Mouse (Mus musculus) cerebellum, postnatal 14 days (tissue): ENCODE results near the gene Slc30a1.

Experiments
- DNase-seq, 2 experiments: peaks; one replicate each; pipeline ENCODE4 v3.0.0; 2021; ENCODE audit warnings: mixed read lengths in 2 of 2

Slc30a1 gene

DNA sequence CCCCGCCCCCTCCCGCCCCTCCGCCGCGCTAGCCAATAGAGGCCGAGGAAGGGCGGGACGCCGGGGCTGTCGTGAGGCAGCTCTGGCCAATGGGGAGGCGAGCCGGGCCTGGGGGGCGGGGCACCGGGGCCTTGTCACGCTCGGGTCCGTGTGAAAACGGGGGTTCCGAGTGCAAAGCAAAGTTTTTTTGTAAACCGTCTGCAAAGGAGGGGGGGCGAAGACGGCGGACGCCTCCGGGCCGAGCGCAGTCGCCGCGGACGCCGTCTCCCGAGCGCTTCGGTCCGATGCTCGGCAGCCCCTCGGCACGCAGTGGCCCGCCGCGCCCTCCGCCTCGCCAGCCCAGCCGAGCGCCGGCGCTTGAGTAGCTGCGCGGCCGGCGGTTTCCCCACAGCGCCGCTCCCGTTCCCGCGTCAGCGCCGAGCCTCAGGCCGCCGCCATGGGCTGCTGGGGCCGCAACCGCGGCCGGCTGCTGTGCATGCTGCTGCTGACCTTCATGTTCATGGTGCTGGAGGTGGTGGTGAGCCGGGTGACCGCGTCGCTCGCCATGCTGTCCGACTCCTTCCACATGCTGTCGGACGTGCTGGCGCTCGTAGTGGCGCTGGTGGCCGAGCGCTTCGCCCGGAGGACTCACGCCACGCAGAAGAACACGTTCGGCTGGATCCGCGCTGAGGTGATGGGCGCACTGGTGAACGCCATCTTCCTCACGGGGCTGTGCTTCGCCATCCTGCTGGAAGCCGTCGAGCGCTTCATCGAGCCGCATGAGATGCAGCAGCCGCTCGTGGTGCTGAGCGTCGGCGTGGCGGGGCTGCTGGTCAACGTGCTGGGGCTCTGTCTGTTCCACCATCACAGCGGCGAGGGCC lies at the start of gene Slc30a1:
Slc30a1 (plus strand) TSS at position 197 of the 860 bp plus-strand sequence.
- DNase-seq = peak; percentile 100

DNA sequence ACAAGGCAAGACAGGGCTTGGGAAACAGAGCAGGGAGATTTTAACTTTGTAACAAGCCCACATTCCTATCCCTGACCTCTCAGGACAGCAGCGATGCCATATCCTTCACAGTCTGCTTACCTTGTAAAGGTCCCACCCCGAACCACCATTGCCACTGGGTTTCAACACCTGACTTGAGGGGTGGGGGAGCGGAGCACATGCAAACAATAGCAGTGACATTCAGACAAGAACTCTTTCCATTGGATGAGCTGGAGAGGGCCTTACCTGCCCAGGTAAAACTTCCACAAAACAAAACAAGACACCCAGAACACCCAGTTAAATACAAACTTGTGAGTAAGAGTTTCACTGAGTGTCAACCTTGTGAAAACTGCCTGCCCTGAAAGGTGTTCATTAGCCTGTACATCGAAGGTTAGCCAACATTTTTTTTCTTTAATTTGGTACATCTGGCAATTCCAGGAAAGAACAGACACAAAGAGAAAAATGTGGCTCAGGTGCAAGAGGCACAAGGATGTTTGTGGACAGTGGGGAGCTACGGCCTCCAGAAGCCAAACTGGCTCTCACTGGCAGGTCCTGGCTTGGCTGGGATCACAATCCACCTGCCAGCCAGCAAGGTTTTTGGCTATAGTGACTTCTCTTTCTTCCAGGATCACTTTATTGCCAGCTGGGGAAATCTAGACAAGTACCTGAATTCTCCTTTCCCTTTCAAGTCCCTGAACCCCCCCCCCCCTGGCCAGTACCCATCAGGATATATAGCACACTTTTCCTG lies 49.5 kb upstream of the Slc30a1 start:
- DNase-seq = peak; percentile 64 to 74

DNA sequence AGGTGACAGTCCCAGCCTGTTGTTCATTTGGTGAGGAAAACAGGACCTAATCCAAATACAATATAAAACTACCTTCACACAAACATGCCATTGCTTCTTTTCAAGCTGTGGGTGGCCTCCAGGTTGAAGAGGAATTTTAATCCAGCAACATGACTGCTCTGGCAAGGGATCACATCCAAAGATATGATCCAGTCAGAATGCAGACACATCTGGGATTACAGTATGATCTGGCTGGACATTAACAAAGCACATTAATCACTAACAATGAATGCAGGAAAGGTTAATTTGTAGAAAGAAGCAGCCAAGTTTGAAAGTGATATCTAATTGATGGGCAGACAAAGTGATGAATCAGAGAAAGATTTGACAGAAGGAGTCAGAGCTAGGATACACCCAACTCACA lies 48.4 kb upstream of the Slc30a1 start:
- no peak for DNase-seq

DNA sequence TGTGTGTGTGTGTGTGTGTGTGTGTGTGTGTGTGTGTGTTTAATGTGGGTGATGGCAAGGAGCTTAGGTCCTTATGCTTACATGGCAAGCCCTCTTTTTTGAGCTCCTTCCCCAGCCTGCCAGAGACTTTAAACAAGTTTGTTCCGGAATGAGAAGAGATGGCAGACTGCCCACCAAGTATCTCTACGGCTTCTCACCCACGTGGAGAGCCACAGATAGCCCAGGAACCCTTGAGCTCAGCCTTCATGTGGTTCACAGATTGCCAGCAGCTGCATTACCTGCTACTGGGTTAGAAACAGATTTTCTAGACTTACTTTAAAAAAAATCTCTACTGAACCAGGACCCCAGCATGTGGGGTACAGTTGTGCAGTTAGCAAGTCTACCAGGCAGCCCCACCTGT lies 46.7 kb upstream of the Slc30a1 start:
- DNase-seq = no peak

DNA sequence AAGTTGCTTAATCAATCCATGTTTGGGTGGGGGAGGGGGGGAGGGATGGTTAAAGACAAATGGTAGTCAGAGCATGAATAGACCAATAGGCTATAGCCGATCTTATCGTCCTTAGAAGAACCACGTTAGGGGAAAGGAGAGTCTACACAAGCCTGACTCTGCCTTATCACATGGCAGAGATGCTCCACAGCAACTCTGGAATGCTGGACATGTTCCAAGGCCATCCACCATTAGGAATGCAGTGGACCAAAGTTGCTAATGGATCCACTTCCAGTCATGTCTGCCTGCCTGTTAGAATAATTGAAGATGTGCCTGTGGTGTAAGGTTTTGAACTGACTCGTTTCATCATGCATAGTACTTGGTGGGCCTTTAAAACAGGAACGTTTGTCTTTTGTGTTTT lies 45.3 kb upstream of the Slc30a1 start:
- DNase-seq = no peak

DNA sequence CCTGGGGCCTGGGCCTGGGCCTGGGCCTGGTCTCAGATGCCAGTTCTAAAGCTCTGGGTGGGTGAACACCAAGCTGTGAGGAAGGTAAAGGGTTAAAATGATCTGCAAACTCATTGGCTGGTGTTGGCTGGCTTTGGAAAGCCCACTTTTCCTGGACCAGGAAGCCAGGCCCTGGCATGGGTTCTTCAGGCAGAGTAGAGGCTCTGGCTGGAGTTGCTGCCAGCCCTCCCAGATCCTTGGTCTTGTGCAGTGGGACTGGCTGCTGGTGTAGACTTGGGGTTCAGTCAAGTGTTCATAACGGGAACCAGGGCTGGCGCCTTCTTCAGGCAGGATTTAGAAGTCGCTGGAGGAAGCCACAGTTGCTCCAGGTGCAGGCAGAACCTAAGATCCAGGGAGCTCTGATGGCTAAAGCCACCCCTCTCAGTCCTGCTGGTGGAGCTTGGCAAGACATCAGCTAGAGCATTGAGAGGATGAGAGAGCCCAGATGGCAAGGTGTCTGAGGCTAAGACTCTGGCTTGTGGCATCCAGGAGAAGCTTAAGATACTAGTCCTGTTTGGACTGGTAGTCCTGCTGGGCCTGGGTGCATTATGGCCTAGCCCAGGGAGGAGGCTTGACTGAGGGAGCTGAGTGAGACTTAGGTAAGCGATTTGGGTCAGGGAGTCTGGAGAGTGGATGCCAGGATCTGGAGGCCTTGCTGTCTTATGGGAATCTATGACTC lies 42.6 kb upstream of the Slc30a1 start:
- DNase-seq = peak; percentile 76 to 77

DNA sequence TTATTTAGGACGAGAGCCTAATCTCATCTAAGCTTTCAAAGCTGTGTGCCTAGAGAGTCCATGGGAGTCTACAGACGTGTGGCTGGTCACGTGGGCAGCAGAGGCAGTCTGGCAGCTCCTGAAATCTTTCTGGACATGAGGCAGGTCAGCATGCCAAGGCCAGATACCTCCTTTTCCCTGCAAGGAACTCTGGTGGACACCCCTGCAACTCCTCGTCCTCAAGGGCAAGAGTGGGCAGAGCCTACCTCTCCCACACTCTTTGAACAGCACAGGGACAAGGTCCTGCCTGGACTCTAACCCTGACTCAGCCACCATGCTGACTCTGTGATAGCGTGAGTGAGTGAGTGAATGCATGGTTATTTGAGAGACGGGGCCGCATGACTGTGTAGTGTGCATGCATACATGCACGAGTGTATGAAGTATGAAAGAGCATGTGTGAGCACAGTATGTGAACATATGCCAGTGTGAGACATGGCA lies 42.0 kb upstream of the Slc30a1 start:
- DNase-seq = peak in 1 of 2 experiments; percentile 46

DNA sequence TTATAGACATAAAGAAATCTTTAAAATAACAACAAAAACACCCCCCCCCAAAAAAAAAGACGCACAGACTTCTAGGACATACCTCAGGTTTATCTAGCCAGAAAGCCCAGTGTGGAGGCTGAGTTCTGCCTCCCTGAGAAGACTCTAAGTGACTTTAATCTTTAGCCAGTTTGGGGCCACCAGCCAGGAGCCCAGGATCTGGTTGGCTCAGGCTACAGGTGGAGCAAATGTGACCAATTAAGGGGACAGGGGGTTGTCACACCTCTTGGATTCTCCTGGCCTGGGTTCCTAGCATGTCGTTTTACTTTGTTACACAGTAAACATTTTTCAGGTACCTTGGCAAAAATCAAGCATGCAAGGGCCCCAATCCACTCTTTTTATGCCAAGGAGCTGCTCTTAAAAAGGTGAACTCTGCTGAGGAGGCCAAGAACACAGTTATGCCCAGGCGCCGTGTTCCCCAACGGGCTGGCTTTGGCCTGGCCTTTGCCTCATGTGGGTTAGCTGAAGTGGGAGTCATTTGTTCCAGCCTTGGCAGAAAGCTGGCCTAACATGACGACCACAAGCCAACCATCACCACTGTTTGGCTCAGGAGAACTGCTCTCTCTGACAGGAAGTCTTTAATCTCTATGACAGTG lies 34.4 kb upstream of the Slc30a1 start:
- DNase-seq = no peak

DNA sequence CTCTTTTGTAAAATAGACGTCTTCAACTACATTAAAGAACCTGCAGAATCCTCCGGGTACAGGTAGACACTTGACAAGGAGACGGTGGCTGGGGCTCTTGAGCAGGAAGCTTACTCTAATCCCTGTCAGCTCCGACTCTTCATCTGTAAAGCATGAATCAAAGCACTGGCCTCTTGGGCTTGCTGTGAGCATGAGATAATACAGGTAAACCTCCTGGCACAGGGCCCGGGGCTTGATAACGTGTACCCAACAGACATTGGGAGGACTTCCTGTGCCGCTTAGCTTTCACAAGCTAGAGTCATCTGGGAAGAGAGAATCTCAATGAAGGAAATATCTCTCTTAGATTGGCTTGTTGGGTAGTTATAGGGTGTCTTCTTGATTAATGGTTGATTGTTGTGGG lies 31.6 kb upstream of the Slc30a1 start:
- DNase-seq = no peak

DNA sequence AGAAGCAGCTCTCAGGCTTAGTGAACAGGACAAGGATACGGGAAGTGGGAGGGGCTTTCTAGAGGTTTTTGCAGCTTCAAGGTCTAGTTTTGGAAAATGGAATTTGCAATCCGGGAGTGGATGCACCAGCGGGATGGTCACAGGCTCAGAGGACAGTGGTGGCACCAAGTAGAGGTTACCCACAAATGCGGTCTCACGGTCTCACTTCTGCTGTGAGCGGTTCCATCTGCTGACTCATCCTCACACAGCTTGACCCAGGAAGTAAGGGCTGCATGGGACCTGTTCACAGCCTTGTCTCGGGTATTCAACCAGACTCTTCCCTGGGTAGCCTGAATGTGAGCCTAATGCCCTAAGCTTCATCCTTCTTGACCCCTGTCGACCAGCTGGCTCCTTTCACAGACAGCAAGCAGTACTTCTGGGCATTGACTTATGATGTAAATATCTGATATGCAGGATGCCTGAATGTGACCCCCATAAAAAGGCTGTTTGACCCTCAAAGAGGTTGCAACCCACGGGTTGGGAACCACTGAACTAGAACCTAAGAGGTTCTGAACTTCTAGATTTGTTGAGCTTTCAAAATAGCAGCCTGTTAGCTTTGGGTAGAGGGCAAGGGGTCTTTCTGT lies 30.8 kb upstream of the Slc30a1 start:
- DNase-seq = no peak

DNA sequence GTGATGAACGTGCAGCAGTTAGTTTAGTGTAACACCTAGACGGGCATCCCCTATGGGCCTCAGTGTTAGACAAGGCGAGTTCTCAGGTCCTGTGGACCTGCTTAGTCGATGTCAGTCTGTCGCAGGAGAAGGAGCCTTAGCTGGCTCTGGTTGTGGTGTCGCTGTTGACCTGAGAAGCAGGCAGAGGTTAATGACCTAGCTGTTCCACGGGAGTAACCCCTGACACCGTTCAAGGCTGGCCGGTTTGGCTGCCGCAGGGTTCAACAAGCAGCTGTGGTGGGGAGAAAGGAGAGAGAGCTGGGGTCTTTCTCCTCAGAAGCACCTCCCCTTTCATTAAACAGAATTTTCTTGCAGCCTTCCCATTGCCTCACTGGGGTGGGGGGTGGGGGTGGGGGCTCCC lies 28.9 kb upstream of the Slc30a1 start:
- DNase-seq = no peak

DNA sequence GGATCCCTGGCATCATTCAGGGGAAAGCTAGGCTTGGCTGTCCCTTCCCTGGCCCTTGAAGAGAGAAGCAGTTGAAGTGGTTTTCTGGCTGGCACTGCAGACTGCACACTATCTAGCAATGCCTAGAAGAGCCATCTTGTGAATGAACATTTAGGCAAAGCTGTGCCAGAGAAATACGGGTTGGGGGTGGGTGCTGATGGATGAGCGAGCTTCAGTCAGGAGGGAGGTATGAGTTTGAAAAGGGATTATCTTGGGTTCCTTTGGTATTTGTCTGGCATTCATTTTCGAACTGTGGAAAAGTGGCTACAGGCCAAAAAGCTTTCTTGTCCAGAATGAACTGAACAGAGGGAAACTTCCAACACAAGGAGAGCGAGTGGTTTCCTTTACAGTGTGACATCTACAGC lies 28.0 kb upstream of the Slc30a1 start:
- no peak for DNase-seq

DNA sequence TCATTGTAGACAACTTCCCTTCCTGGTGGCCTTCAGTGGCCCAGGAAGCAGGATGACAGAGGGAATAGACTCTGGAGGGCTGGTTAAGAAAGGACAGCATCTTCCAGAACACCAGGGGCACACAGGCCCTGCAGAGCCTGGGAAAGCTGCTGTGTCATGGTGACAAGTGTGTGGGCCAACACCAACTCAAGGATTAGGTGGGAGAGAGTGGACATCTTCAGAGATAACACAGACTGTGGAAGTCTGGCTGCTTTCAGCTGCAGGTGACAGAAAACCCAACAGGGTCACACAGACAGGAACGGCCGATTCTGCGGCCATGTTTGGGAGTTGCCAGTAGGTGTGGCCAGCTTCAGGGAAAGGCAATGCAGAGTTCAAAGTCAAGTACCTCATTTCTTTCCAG lies 26.3 kb upstream of the Slc30a1 start:
- DNase-seq = no peak

DNA sequence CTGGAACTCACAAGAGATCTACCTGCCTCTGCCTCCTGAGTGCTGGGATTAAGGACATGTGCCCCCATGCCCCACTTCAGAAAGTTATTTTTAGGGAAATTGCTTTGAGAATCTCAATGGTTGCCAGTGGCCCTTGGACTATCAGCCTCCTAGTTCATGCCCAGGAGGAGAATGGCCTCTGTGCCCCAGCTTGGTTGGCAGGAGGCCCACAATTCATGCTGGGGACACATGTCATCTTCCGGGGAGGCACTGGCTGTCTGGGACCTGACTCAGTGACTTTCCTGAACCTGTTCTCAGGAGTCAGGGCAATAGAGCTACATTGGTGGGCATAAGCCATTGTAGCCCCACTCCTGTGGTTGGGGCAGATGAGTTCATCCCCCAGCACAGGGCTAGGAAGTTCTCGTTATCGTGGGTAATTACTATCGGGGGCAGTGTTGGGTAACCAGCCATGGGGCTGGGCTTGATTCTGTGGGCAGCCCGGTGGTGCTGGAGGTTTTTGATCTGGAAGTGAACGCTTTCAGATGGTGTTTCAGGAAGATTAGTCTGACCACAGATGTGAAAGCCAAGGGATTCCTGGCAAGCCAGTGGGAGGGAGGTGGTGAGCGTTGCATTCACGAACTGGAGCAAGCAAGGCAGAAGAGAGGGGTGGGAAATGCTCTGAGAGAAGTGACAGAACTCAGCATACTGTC lies 25.5 kb upstream of the Slc30a1 start:
- peak; percentile 35 to 50 for DNase-seq

DNA sequence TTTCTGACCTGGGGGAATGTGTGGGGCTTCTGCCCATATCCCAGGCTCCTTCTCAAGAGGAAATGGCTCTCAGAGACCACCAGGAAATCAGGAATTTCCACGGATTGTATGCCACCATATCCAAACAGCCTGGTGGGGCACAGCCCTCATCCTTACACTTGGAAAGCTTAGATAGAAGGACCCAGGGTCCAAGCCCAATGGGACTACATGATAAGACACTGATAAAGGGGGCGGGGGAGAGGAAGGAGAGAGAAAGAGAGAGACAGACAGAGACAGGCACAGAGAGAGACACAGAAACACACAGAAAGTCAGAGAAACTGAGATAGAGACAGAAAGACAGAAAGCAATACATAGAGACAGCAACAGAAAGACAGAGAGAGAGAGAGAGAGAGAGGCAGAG lies 24.9 kb upstream of the Slc30a1 start:
- no peak for DNase-seq

DNA sequence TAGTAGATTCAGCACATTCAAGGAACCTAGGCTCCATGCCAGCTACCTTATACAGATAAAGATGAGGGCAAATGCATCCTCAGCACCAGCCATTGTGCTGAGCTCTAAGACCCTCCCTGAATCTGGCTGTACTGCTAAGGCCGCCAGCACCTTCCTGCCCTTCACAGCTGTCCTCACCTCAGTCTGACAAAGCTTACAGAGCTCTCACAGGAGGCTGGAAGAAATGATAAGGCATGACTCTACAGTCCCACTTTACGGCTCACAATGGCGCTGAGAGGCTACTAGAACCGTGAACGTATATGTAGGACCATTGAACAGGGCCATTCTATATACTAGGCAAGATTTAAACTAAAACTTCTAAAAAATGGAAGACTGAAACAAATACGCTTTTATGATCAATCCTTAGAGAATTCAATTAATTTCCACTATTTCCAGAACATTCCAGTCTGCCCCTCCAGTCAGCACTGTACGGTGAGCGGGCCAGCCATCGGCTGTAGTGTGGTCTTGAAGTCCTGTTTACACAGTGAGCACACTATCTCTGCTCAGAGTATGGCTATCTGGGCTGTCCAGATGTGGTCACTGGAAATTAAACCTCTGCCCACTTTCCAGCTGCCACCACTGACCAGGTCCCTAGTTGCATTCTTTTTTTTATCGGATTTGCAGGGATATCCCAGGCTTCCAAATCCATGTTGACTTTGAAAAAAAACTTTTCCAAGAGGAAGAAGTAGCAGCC lies 23.9 kb upstream of the Slc30a1 start:
- no peak for DNase-seq

DNA sequence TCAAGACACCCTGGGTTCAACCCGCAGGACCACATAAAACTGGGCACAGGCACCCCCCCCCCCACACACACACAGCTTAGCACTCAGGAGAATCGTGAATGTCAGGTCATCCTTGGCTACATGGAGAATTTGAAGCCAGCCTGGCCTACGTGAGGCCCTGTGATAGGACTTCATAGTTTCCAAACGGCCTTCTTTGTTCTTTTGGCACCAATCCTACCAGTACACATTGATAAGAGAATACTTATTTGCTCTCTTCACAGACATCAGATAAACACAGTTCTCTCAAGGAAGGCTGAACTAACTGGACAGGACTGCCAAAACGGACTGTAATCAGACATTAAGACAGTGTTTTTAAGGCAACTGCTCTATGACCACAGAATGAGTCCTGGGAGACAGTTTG lies 22.9 kb upstream of the Slc30a1 start:
- DNase-seq = no peak

DNA sequence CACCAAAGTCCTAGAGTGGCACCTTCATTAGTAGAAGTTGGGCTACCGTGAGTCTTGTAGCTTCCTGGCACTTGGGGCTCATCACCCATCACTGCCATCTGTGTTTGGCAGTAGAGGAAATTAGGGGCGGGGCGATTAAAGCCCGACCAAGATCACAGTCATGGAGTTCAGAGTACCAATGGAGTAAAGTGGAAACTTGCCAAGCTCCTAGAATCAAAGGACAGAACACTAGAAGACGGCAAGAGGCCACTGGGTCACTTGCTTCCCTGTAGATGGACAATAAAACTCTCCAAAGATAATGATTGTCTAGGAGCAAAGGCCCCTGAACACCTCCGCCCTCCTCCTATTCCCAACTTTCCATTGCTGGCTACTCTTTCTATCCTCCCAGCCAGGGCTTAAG lies 14.7 kb upstream of the Slc30a1 start:
- DNase-seq = no peak

DNA sequence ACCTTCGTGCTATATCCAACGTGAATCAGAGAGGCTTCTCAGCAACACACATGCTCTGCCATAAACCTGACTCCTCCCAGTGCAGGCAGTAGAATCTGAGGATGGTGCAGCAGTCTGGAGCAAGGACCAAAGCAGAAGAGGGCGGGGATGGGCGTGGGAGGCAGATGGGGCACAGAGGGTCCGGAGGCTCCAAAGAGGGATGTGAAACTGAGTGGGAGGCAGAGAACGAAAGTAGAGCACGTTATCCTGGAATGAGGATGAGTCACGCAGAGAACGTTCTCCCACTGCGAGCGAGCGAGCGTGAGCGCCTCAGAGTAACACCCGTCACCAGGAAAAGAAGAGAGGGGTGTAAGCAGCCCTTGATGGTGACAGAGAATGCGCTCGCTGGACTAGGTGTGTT lies 12.2 kb upstream of the Slc30a1 start:
- DNase-seq = no peak

DNA sequence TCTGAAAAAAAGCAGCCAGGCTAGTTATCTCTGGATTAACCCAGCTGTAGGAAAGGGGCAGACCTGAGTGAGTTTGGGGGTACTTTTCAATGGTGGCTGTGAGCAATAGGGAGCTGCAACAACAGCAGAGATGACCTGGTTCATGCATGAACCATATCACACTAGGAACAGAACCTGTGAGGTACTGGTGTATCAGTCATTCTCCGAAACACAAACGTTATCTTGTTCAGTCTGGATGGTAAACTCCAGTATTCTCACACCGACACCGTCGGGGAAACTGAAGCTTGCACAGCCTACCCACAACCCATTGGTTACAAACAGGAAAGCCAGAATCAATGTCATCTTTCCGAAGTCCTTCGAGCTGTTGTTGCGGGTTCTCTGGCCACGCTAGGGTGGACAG lies 11.7 kb upstream of the Slc30a1 start:
- no peak for DNase-seq
